Mouse (Mus musculus): ENCODE measurements at regions not wholly inside any gene's neighbourhood (a gene's known extent, or its start where the extent isn't known, plus 50 kb on each side); places are given as distances from the start of the nearest gene placed in this dataset.

DNA sequence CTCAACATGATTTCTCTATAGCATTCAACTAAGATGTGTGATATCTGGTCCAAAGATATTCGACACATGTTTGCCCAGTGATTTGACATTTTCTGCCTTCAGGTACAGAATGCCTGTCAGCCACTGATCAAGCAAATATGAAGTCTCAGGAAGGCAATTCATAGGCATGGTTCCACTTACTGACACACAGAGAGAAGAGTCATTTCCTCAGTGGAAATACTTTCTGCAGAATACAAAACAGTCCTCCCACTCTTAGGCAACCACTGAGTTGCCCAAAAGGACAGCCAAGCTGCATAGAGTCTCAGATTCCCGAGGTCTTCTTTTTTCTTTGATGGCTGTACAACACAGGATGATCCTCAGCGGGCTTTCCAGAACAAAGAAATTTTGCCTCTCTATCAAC is 110.9 kb downstream of the Ndufa4 start:
- DNase-seq: no peak

DNA sequence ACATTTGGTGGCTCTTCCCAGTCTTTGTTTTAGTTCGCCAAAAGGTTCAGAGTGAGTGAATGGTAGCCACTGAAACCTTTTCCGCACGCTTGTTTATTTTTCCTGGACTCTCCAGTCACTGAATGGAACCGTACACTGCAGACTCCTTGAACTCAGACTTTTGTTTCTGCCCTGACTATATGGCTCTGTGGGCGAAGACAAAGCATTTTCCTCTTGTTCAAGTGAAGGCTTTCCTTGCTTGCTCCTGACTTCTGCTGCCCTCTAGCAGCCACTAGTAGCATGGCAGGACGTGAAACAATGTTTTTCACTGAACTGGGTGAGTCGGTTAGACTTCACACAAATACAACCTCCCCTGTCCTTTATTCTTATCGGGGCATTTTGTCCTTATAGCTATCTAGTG is 113.9 kb downstream of the Ndufa4 start:
- DNase-seq: peak; percentile 63

DNA sequence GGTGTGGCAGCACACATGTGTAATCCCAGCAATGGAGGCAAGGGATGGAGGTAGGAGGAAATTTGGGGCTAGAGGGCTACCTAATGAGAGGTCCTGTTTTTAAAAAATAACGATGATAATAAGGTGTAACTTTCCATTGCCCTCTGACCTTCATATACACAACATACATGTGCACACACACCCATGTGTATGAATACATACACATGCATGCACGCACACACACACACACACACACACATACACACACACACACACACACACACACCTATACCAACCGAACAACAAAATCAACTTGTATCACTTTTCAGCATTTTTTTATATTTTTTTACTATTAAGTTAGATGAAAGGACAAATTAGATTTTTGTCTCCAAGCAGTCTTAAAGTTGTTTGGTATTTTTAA is 115.1 kb downstream of the Ndufa4 start:
- no peak for DNase-seq

DNA sequence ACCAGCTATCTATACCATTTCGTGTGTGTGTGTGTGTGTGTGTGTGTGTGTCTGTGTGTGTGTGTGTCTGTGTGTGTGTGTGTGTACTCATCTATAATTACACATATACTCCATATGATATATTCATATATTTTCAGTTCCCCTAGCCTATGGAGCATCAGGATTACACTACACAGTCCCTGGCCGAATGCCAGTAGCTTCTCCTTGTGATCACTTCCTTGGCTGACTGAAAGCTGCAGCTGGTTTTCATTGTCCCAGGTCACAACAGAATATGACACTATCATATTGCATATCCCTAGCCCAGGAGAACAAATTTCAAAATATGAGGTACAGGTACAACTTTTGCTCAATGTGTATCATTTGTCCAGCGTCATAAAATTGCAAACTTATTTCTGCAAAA is 116.2 kb downstream of the Ndufa4 start:
- DNase-seq: no peak

DNA sequence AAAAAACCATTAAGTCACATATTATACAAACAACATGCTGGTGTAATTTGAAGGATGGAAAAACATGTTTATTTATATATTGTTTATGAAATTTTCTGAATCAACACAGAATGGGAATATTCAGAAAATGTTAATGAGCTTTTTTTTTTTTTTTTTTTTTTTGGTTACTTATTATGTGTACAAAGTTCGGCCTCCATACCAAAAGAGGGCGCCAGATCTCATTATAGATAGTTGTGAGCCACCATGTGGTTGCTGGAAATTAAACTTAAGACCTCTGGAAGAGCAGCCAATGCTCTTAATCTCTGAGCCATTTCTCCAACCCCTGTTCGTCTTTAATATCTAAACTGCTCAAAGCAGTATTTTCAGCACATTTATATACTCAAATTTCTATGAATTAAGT is 133.3 kb downstream of the Ndufa4 start:
- no peak for DNase-seq

DNA sequence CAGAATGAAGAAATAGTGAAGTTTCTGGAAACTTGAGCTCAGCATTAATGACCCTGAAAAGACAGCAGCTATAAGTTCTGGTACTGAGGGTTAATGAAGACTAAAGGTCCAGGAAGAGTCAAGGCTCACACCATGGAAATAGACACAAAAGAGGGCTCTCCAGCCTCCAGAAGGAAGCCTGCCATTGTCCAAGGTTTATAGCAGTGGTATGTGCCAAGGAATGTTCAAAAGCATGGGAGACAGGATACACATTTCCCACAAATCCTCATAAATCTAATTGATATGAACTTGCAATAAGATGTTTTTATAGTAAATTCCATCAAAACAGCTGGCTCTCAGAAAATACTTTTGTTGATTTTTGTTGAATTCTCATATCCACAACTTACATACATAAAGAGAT is 144.4 kb downstream of the Ndufa4 start:
- DNase-seq: no peak

DNA sequence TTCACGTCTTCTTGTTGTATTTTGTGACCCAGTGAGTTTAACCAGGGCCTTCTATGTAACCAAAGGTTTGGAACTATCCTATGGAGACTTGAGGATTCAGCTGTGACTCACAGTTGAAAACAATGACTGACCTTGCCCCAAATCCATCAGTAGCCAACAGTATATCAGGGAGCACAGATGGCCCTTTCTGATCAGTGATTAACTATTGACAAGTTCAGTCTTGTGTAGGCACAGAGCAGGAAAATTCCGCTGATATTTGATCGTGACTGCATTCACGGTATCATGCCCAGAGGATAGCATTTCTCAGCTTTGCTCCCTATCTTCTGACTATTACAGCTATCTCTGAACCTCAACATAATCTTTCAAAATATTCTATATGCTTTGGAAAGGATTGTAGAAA is 169.6 kb downstream of the Ndufa4 start:
- DNase-seq: no peak

DNA sequence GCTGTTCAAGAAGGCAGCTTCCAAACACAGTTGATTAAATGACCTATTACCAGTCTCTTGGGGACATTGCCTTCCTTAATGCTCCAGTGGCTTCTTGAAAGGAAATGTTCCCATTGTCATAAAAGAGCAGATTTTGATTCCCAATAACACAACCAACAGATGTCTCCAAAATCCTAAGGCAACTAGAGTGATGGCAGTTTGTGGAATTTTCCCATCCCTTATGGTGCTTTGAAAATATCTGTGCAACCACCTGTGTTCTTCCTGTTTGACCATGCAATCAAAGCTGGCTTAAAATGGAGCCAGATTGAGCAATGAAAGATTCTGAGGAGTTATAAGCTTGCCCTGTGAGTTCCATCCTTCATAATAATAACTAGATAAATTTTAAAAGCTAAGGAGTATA is 176.2 kb downstream of the Ndufa4 start:
- no peak for DNase-seq

DNA sequence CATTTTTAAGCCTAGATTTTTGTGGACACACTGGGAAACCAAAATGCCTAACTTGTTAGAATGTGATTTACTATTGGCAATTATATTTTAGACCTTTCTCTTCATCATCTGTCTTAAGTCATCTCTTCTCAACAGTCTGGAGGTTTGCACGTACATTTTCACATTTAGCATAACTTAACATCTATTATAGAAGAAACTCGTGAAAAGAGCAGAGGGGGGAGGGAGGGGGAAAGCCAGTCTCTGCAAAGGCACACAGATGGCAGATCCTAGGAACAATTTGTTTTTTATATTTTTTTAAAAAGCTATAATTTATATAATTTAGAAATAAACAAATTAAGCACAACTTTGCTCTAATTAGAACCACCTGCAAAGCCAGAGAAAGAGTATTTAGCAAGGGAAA is 176.6 kb downstream of the Ndufa4 start:
- no peak for DNase-seq

DNA sequence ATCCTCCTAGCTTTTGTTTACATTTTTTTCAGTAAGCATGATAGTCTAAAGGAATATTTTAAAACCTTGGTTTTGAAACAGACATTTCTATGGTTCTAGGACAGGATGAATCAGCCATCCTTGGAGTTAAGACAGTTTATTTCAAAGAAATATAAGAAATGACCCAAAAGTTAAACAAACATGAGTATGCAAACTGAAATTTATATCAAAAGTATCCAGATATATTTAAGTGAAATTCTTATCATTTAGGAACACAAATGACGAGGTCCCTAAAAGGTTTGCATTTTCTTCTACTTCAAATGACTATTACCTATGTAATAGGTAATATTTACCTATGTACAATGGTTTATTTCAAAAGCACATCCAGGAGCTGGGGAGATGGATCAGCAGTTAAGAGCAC is 179.5 kb downstream of the Ndufa4 start:
- no peak for DNase-seq

DNA sequence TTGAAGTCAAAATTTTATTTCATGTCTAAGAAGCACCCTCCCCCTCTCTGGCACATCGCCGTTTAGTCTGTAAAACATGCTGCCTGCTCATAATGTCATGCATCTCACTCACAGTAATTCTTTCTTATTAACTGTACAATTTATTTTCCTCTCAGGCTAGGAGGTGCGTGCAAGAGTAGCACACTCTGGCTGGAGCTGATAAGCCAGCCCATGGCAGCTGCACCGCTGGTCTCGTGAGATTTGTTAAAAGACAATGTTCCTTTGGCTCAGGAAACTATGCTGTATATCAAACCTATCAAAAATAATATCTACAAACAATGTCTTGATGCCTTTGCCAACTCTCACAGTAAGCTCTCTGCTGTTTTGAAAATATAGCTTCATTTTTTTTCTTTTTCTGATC is 179.9 kb downstream of the Ndufa4 start:
- DNase-seq: no peak

DNA sequence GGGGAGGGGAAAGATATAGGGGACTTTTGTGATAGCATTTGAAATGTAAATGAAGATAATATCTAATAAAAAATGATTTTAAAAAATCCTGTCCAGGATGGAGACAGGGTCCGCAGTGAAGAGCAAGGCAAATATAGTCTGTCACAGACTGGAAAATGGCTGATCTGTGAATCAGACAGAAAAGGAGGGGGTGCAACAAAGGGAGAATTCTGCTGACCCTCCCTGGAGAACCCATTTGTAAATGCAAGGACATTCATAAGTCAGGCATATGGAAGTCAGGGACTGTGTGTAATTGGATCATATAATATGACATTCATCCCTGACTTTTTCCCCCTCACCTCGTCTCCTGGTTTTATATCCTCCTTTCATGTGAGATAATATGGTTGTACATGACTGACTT is 183.8 kb downstream of the Ndufa4 start:
- peak; percentile 10 for DNase-seq

DNA sequence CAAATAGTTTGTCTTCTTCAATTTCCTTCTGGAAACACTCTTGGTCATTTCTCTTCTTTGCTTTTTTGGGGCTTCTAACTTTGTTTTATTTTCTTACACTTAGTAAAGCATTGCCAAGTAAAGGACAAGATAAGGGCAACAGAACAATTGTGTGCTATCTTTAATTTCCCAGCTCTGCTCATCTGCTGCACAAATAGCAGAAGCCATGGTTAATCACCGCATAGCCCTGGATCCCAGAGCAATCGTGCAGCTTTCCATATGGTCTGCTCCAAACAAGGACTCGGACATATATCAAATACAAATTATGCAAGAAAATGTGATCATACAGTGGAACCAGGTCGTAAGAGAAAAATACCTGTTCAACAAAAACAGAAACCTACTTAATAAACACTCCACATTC is 187.0 kb downstream of the Ndufa4 start:
- no peak for DNase-seq

DNA sequence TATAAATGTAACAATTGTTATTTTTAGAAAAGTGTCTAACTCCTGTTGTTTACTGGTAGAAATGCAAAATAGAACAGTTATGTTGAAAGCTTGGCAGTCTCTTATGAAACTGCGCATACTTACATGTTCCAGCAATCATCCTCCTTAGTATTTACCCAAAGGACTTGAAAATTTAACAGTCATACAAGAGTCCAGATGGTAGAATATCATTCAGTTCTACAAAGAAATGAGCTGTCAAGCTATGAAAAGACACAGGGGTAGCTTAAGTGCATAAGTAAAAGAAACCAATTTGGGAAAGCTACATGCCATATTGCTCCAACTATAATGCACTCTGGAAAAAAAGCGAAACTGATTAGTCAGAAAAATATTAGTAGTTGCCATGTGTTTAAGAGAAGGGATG is 196.7 kb downstream of the Ndufa4 start:
- DNase-seq: no peak

DNA sequence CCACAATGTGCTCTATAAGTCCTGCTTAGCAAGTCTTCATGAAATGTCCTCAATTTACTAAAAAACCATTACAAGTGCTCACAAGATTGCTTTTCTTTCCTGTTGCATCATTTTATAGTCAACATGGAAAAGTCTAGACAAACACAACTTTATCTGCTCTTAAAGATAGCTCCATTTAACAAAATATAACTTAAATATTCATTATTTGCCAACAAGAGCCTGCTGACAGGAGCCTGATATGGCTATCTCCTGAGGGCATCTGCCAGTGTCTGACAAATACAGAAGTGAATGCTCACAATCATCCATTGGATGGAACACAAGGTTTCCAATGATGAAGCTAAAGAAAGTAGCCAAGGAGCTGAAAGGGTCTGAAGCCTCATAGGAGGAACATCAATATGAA is 197.8 kb downstream of the Ndufa4 start:
- DNase-seq: no peak
